Mouse (Mus musculus) frontal cortex, postnatal 36 days (tissue): ENCODE data around the gene Sdf2l1.

Experiments used
- DNase-seq, 2 experiments: peaks; one replicate each; pipeline ENCODE4 v3.0.0; 2022; ENCODE audit warnings: low spot score in 2 of 2

Sdf2l1 gene

DNA sequence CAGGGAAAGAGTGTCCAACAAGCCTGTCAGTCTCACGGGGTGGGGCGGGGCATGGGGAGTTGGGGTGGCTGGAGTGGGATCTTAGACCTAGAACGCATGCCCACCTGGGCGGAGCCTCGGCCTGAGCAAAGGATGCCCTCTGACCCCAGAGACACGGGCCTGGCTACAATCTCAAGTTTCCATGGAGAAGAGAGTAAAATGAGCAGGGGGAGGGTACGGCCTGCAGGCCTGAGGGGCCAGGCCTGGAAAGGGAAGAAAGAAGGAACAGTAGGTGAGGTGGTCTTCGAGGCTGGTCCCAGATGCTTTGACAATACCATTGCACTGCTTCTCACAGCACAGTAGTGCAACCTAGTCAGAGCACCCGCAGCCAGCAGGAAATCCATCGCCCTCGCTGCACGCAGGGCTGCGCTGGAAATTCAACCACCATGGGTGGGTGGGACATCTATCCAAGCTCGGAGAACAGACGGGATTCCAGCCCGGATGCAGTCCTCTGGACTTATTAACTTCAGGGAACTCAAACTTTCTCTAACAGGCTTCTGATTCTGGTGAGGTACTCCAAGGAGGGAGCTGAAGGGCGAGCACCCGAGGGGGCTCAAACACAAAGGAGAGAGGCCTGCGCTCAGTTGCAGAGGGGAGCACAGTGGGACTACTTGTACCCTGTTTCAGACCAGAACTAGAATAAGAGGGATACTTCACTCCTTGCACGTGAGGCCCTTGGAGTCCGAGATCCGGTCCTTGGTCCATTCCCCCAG lies 7.9 kb downstream of the Sdf2l1 start:
- DNase-seq, result no peak

DNA sequence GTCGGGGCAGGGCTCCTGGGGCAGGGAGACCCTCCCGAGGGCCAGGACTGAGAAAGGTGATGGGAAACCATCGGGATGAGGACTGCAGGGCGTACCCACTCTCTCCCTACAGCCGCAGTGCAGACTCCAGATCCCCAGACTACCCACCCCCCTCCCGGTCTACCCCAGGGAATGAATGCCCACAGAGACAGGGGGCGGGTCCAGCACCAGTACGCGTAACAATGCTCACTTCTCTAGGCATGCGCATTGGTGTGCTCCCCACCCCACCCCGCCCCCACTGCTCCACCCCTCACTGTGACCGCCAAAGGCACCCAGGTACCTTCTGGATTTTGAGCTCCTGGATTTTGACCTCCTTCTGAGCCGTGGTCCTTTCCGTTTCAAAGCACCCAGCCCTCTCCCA lies 10.6 kb downstream of the Sdf2l1 start:
- no peak for DNase-seq

GRCm38 (mm10) chr16:17117309-17117799 lies 14.8 kb downstream of the Sdf2l1 start:
- no peak for DNase-seq

DNA sequence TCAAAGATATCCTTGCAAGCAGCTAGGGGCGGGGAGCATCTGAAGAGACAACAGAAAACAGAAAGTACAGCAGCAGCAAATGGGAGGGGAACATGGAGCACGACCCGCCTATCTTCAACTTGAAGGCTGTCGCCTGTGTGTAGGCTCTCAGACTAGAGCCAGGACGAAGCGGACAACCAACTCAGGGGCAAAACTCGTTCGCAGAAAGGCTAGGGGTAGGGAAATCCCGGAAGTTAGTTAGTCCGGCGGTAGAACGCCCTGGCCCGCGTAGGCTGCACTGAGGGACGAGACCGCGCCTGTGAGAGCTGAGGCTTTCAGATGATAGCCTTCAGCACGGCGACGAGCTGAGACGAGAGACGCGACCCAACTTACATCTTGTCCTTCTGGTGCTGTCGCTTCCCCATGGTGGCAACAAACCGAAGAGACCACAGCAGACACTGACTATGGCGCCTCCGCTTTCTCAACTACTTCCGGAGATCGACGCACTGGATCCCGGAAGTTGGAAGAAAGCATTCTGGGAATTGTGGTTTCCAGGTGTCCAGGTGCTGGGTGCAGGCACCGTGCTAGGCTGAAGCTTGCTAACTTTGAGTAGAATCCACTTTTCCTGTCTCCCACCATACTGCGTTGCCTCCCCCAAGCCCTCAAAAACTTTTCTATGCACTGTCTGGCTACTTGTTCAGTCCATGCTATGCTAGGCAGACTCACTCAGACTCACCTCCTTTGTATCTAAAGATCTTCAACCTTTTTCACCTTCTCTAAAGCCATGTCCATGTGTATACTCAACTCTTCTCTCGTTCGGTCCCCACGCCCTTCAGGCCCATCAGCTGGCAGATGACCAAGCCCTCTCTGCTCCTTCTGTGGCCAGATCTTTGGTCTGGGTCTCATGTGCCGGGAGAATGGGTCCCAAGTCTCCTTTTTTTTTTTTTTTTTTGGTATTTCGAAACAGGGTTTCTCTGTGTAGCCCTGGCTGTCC lies 21.1 kb downstream of the Sdf2l1 start, which contains the start of gene Ppil2:
Gene Ppil2, minus strand, starts transcription at position 487 of the 973 bp plus-strand sequence.
- DNase-seq, result peak; percentile 70 to 78

DNA sequence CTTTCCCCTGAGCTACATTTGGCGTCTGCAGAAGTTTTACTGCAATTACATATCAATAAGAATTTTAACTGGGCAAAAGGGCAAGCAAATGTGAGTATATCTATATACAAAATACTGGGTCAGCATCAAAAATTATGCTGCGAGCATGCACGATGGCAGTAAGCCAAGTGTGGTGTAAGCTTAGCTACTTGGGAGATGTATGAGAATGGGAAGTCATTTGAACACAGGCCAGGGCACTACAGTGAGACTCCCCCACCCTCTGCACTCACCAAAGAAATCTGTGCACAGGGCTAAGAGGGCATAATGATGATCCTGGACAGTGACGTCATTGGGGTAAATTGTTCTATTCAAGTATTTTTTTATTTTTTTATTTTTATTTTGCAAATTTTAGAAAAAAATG lies 27.6 kb downstream of the Sdf2l1 start:
- no peak for DNase-seq

DNA sequence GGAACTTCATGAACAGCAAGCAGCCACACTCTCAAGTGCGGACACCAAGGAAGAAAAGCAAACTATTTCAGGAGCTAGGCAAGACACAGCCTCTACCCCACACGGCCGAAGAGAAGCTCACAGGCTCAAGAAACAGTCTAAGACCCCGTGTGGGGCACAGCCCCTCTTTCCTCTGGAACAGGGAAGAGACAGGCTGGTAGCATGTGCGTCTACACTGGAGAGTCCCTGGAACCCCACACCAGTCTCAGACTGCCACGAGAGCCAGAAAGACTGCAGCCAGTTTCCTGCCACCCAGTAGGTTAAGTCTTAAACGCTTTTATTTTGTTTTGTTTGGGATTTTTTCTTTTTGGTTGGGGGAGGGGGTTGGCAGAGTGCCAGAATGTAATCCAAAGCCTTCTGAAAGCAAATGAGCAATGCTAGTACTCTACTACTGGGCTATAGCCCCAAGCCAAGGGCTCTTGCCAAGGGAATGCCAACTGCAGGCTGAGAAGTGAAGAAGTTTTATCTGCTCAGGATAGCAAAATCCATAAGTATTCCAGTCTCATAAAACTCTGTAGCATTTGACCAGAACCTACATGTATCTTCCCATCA lies 29.5 kb downstream of the Sdf2l1 start:
- no peak for DNase-seq

DNA sequence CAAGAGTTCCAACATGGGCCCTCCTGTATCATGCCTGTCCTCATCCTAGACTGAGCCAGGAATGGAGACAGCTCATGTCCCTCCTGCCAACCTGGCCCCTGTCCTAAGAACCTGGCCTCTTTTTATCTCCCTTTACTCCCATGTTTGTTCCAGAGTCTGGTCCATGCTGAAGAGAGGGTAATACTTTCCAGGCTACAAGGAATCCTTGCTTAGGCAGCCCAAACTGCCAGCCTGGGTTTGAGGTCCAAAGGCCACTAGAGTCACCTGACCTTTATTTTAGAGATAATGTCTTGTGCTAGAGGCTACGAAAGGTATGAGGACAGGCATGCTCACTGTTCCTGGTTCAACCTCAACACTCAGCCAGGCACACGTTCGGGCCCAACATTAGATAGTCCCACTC lies 35.2 kb downstream of the Sdf2l1 start:
- DNase-seq, result no peak

- no peak for DNase-seq
These were observed 43.8 kb downstream of the Sdf2l1 start for GRCm38 (mm10) chr16:17088346-17088745.

DNA sequence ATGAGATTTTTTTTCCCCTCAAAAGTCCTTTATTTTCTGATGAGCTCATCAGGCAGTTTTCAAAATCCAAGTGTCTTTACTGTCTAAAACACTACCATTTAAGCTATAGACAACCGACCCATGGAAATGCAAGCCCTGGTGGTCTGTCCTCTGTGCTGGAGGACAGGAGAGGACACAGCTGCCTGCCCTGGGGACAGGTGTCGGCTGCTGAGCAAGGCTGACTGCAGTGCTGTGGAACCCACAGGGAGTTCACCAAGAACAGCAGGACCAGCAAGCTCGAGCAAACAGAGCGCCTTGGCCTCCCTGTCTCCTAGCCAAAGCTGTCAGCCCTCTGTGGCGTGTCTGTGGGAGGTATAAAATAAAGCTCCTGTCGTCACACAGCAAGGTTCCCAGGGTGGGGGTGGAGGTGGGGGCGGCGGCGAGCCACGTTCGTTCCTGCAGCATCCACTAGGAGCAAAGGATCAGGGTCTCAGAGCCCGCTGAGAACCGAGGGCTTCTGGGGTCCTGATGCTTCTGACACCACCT lies 45.5 kb downstream of the Sdf2l1 start:
- DNase-seq, result peak in 1 of 2 experiments; percentile 54

GRCm38 (mm10) chr16:17086241-17086640 lies 45.9 kb downstream of the Sdf2l1 start:
- DNase-seq, result no peak

GRCm38 (mm10) chr16:17085636-17086035 lies 46.5 kb downstream of the Sdf2l1 start:
- DNase-seq, result no peak

DNA sequence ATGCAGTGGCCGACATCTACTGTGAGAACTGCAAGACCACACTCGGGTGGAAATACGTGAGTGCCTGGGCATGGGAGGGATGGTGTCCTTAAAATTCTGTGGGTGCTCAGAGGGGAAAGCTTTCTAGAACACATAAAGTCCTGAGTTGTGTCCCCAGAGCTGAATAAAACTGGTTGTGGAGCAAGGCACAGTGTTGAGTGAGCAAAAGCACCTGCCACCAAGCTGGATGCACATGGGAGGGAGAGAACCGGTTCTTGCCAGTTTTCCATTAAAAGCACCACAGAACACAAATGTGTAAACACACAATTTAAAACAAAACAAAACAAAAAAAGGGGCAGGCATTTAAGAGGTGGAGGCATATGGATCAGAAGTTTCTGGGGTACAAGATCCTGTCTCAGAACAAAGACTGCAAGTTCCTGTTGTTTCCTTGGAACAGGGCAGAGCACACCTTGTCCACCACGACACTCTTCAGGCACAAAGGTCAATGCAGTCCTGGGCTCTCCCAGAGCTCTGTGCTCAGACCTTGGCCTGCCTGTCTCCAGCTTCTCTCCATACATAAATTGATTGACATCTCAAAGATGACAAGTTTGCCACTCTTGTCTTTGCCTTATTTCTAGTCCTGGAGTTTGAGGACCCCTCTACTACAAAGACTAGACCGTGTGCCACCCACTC lies 49.9 kb downstream of the Sdf2l1 start:
- DNase-seq, result no peak
